Mouse (Mus musculus): Measurements from ENCODE around the gene Pla2g2d. TPM values are rescaled to one million over a fixed set of nuclear protein-coding genes. Genes with fewer than 3 reads are reported as not detected.
"Not testable (repeated sequence)": the region's sequence is repeated elsewhere in the genome, so short reads cannot be mapped to it uniquely, and the experiment has no call there.

Pla2g2d gene
- polyA plus RNA-seq, 1 experiment: 1.1 TPM

- no peak for TF ChIP-seq CTCF (IDR thresholded peaks at IDR 0.05; ENCODE audit: control insufficient read depth, insufficient read depth, low read length)
- no peak for TF ChIP-seq POLR2A (IDR thresholded peaks at IDR 0.05; ENCODE audit: borderline replicate concordance, control insufficient read depth, low read depth, low read length)
- H3K4me1 ChIP-seq (ENCODE audit: control insufficient read depth, insufficient read depth, low read length): no peaks in the 10 kb centered on the region
- no peak overlapping the region for H3K4me3 ChIP-seq (replicated peaks; ENCODE audit: control insufficient read depth, low read depth, low read length)
- WGBS: 70% methylated on average over 4 of the region's 4 CpGs
- no peak overlapping the region for H3K27ac ChIP-seq (ENCODE audit: control insufficient read depth, insufficient read depth, low read depth, low read length, poor library complexity)
Observed at GRCm38 (mm10) chr4:138801631-138802030, 26.1 kb downstream of the Pla2g2d start.

- WGBS: 81% methylated on average over 11 of the region's 11 CpGs
- Histone ChIP-seq H3K4me3 (replicated peaks; ENCODE audit: control insufficient read depth, low read depth, low read length) (no peak overlapping the region), H3K27ac (ENCODE audit: control insufficient read depth, insufficient read depth, low read depth, low read length, poor library complexity) (no peak overlapping the region), H3K4me1 (ENCODE audit: control insufficient read depth, insufficient read depth, low read length) (no peaks in the 10 kb centered on the region)
- TF ChIP-seq POLR2A (IDR thresholded peaks at IDR 0.05; ENCODE audit: borderline replicate concordance, control insufficient read depth, low read depth, low read length) (no peak), CTCF (IDR thresholded peaks at IDR 0.05; ENCODE audit: control insufficient read depth, insufficient read depth, low read length) (no peak)
Observed at GRCm38 (mm10) chr4:138802917-138803316, 27.4 kb downstream of the Pla2g2d start.

- TF ChIP-seq CTCF (IDR thresholded peaks at IDR 0.05; ENCODE audit: control insufficient read depth, insufficient read depth, low read length): no peak
- no peak for TF ChIP-seq POLR2A (IDR thresholded peaks at IDR 0.05; ENCODE audit: borderline replicate concordance, control insufficient read depth, low read depth, low read length)
- no peak overlapping the region for H3K4me3 ChIP-seq (replicated peaks; ENCODE audit: control insufficient read depth, low read depth, low read length)
- 60% methylated on average over 8 of the region's 8 CpGs for WGBS
Observed at GRCm38 (mm10) chr4:138805248-138805647, 29.7 kb downstream of the Pla2g2d start.

GRCm38 (mm10) chr4:138806160-138806559 is 30.6 kb downstream of the Pla2g2d start:
- Histone ChIP-seq H3K4me3 (replicated peaks; ENCODE audit: control insufficient read depth, low read depth, low read length) (no peak overlapping the region), H3K4me1 (ENCODE audit: control insufficient read depth, insufficient read depth, low read length) (no peaks in the 10 kb centered on the region), H3K27ac (ENCODE audit: control insufficient read depth, insufficient read depth, low read depth, low read length, poor library complexity) (no peak overlapping the region)
- TF ChIP-seq CTCF (IDR thresholded peaks at IDR 0.05; ENCODE audit: control insufficient read depth, insufficient read depth, low read length) (no peak), POLR2A (IDR thresholded peaks at IDR 0.05; ENCODE audit: borderline replicate concordance, control insufficient read depth, low read depth, low read length) (no peak)
- 80% methylated on average over 8 of the region's 8 CpGs for WGBS

More at GRCm38 (mm10) chr4:138805248-138805647, 29.7 kb downstream of the Pla2g2d start:
- no peaks in the 10 kb centered on the region for H3K4me1 ChIP-seq (ENCODE audit: control insufficient read depth, insufficient read depth, low read length)
- H3K27ac ChIP-seq (ENCODE audit: control insufficient read depth, insufficient read depth, low read depth, low read length, poor library complexity): no peak overlapping the region

GRCm38 (mm10) chr4:138806920-138807541 is 31.5 kb downstream of the Pla2g2d start:
- TF ChIP-seq CTCF (IDR thresholded peaks at IDR 0.05; ENCODE audit: control insufficient read depth, insufficient read depth, low read length): no peak
- TF ChIP-seq POLR2A (IDR thresholded peaks at IDR 0.05; ENCODE audit: borderline replicate concordance, control insufficient read depth, low read depth, low read length): no peak
- Histone ChIP-seq H3K4me3 (replicated peaks; ENCODE audit: control insufficient read depth, low read depth, low read length) (no peak overlapping the region), H3K4me1 (ENCODE audit: control insufficient read depth, insufficient read depth, low read length) (no peaks in the 10 kb centered on the region), H3K27ac (ENCODE audit: control insufficient read depth, insufficient read depth, low read depth, low read length, poor library complexity) (no peak overlapping the region)
- 12% methylated on average over 7 of the region's 7 CpGs for WGBS

GRCm38 (mm10) chr4:138816166-138816565 is 40.6 kb downstream of the Pla2g2d start:
- Histone ChIP-seq H3K27ac (ENCODE audit: control insufficient read depth, insufficient read depth, low read depth, low read length, poor library complexity) (no peak overlapping the region), H3K4me3 (replicated peaks; ENCODE audit: control insufficient read depth, low read depth, low read length) (no peak overlapping the region), H3K4me1 (ENCODE audit: control insufficient read depth, insufficient read depth, low read length) (no peaks in the 10 kb centered on the region)
- TF ChIP-seq POLR2A (IDR thresholded peaks at IDR 0.05; ENCODE audit: borderline replicate concordance, control insufficient read depth, low read depth, low read length): no peak
- TF ChIP-seq CTCF (IDR thresholded peaks at IDR 0.05; ENCODE audit: control insufficient read depth, insufficient read depth, low read length): no peak
- 84% methylated on average over 9 of the region's 9 CpGs for WGBS

GRCm38 (mm10) chr4:138817736-138818135 is 42.2 kb downstream of the Pla2g2d start:
- 57% methylated on average over 6 of the region's 6 CpGs for WGBS
- TF ChIP-seq POLR2A (IDR thresholded peaks at IDR 0.05; ENCODE audit: borderline replicate concordance, control insufficient read depth, low read depth, low read length): no peak
- no peak for TF ChIP-seq CTCF (IDR thresholded peaks at IDR 0.05; ENCODE audit: control insufficient read depth, insufficient read depth, low read length)
- H3K4me3 ChIP-seq (replicated peaks; ENCODE audit: control insufficient read depth, low read depth, low read length): no peak overlapping the region
- no peak overlapping the region for H3K27ac ChIP-seq (ENCODE audit: control insufficient read depth, insufficient read depth, low read depth, low read length, poor library complexity)
- H3K4me1 ChIP-seq (ENCODE audit: control insufficient read depth, insufficient read depth, low read length): no peaks in the 10 kb centered on the region

GRCm38 (mm10) chr4:138819101-138819500 is 43.6 kb downstream of the Pla2g2d start:
- no peaks in the 10 kb centered on the region for H3K4me1 ChIP-seq (ENCODE audit: control insufficient read depth, insufficient read depth, low read length)
- TF ChIP-seq CTCF (IDR thresholded peaks at IDR 0.05; ENCODE audit: control insufficient read depth, insufficient read depth, low read length) (no peak), POLR2A (IDR thresholded peaks at IDR 0.05; ENCODE audit: borderline replicate concordance, control insufficient read depth, low read depth, low read length) (no peak)
- H3K27ac ChIP-seq (ENCODE audit: control insufficient read depth, insufficient read depth, low read depth, low read length, poor library complexity): no peak overlapping the region
- 58% methylated on average over 8 of the region's 8 CpGs for WGBS
- no peak overlapping the region for H3K4me3 ChIP-seq (replicated peaks; ENCODE audit: control insufficient read depth, low read depth, low read length)

GRCm38 (mm10) chr4:138821036-138821435 is 45.5 kb downstream of the Pla2g2d start:
- no peak overlapping the region for H3K4me3 ChIP-seq (replicated peaks; ENCODE audit: control insufficient read depth, low read depth, low read length)
- WGBS: 78% methylated on average over 2 of the region's 2 CpGs
- no peak overlapping the region for H3K27ac ChIP-seq (ENCODE audit: control insufficient read depth, insufficient read depth, low read depth, low read length, poor library complexity)
- no peaks in the 10 kb centered on the region for H3K4me1 ChIP-seq (ENCODE audit: control insufficient read depth, insufficient read depth, low read length)
- TF ChIP-seq POLR2A (IDR thresholded peaks at IDR 0.05; ENCODE audit: borderline replicate concordance, control insufficient read depth, low read depth, low read length): no peak
- TF ChIP-seq CTCF (IDR thresholded peaks at IDR 0.05; ENCODE audit: control insufficient read depth, insufficient read depth, low read length): no peak

GRCm38 (mm10) chr4:138824161-138824560 is 48.6 kb downstream of the Pla2g2d start:
- not testable (repeated sequence) for H3K4me3 ChIP-seq (replicated peaks; ENCODE audit: control insufficient read depth, low read depth, low read length); H3K27ac ChIP-seq (ENCODE audit: control insufficient read depth, insufficient read depth, low read depth, low read length, poor library complexity); H3K4me1 ChIP-seq (ENCODE audit: control insufficient read depth, insufficient read depth, low read length)
- WGBS: 71% methylated on average over 2 of the region's 2 CpGs

All from bone marrow, adult 2 months (tissue).